Mouse (Mus musculus): ENCODE measurements around the gene Gm9736.

GRCm38 (mm10) chr10:77769727-77770126, 18.6 kb upstream of the Gm9736 start:
- TF ChIP-seq CTCF (IDR thresholded peaks at IDR 0.05; ENCODE audit: control insufficient read depth, insufficient read depth, low read length): no peak
- TF ChIP-seq POLR2A (IDR thresholded peaks at IDR 0.05; ENCODE audit: borderline replicate concordance, control insufficient read depth, low read depth, low read length): no peak

Data from bone marrow, adult 2 months (tissue).